Mouse (Mus musculus) gastrocnemius, postnatal 10 days (tissue): ENCODE results near the gene Tmsb15a. TPM values are rescaled to one million over a fixed set of nuclear protein-coding genes. Genes with fewer than 3 reads are reported as not detected.
A peak's percentile ranks its signal among the peaks of the same experiment; 100 is the strongest.
"Not testable (repeated sequence)": the region's sequence is repeated elsewhere in the genome, so short reads cannot be mapped to it uniquely, and the experiment has no call there.

Experiments used
- DNase-seq: peaks from one replicate; pipeline ENCODE4 v3.0.0; 2021; ENCODE audit warnings: mixed read lengths
- long read RNA-seq, 2 experiments: library from polyadenylated mRNA; stranded (forward); transcript quantifications; one replicate each; pipeline ENCODE4 v2.0.0; 2021
- microRNA-seq, 2 experiments: library from miRNA; unstranded; fragments of <30 nt; microRNA quantifications; one replicate each; pipeline ENCODE4 v1.2.0; 2021
- total RNA-seq, 2 experiments: library from RNA; stranded (reverse); gene quantifications; 2 replicates each; pipeline ENCODE4 v1.2.3; 2021

Tmsb15a gene
- total RNA-seq, result not detected
- long read RNA-seq, experiment 1, result 0 reads
- long read RNA-seq, experiment 2, result 0 reads

- no peak for DNase-seq
Observed at GRCm38 (mm10) chrX:135725161-135725560, at the start of gene Tmsb15a. TSS of gene Tmsb15a (minus strand) at chrX:135725261.

- no peak for DNase-seq
Observed at GRCm38 (mm10) chrX:135768565-135768964, 43.5 kb upstream of the Tmsb15a start.

GRCm38 (mm10) chrX:135768043-135768548, 43.0 kb upstream of the Tmsb15a start:
- DNase-seq, result no peak

GRCm38 (mm10) chrX:135761707-135762106, 36.6 kb upstream of the Tmsb15a start:
- DNase-seq, result peak; percentile 21

GRCm38 (mm10) chrX:135752832-135753231, 27.8 kb upstream of the Tmsb15a start:
- DNase-seq, result peak; percentile 72

GRCm38 (mm10) chrX:135745376-135745775, 20.3 kb upstream of the Tmsb15a start:
- DNase-seq, result not testable (repeated sequence)

GRCm38 (mm10) chrX:135743056-135743355, 17.9 kb upstream of the Tmsb15a start:
- no peak for DNase-seq

GRCm38 (mm10) chrX:135742304-135743055, 17.4 kb upstream of the Tmsb15a start, which contains the start of the genes Armcx5 and Gprasp1:
TSS of gene Armcx5 (plus strand) at chrX:135742733.
TSS of gene Gprasp1 (plus strand) at chrX:135742733.
- peak; percentile 73 for DNase-seq

- DNase-seq, result no peak
Observed at GRCm38 (mm10) chrX:135738730-135739520, 13.9 kb upstream of the Tmsb15a start.

- DNase-seq, result no peak
Observed at GRCm38 (mm10) chrX:135712845-135713244, 12.2 kb downstream of the Tmsb15a start.

GRCm38 (mm10) chrX:135704349-135704748, 20.7 kb downstream of the Tmsb15a start:
- DNase-seq, result no peak

GRCm38 (mm10) chrX:135703111-135703510, 21.9 kb downstream of the Tmsb15a start:
- DNase-seq, result no peak

- no peak for DNase-seq
Observed at GRCm38 (mm10) chrX:135693633-135694032, 31.4 kb downstream of the Tmsb15a start, which contains the start of gene Tcp11x2. TSS of gene Tcp11x2 (minus strand) at chrX:135693790.

- no peak for DNase-seq
Observed at GRCm38 (mm10) chrX:135687802-135688201, 37.3 kb downstream of the Tmsb15a start.

- no peak for DNase-seq
Observed at GRCm38 (mm10) chrX:135681858-135682257, 43.2 kb downstream of the Tmsb15a start.

Small RNAs within 50 kb of the gene (microRNA-seq; reads per million reads assigned to microRNA genes)
- gene Mir7646, result 0 reads per million in 2 experiments

Other genes starting within 250 kb of the Tmsb15a start
- not detected for gene AV320801, start 230.7 kb downstream of the Tmsb15a start, total RNA-seq
- gene Nxf7, start 126.5 kb downstream of the Tmsb15a start, total RNA-seq, result under 1 TPM in 1 of 2 experiments, not detected in 1; 0.25 TPM
- not detected for gene Prame, start 97.6 kb downstream of the Tmsb15a start, total RNA-seq
- gene Tcp11x2, start 31.5 kb downstream of the Tmsb15a start, total RNA-seq, result not detected
- gene Armcx5, start 17.5 kb upstream of the Tmsb15a start, total RNA-seq, result 1 to 10 TPM; 4.4 to 6.3 TPM
- gene Gprasp1, start 17.5 kb upstream of the Tmsb15a start, total RNA-seq, result 10 to 100 TPM; 22.0 to 29.1 TPM
- gene Bhlhb9, start 72.3 kb upstream of the Tmsb15a start, total RNA-seq, result 10 to 100 TPM; 18.7 to 21.9 TPM
- 1 to 10 TPM; 5.6 to 6.3 TPM for gene Gprasp2, start 113.8 kb upstream of the Tmsb15a start, total RNA-seq